Mouse (Mus musculus) left cerebral cortex, adult 9 months (tissue): ENCODE data around the gene Spry1.

ENCODE experiments used
- DNase-seq, 2 experiments: peaks; one replicate each; pipeline ENCODE4 v3.0.0; 2022; ENCODE audit warnings: low spot score in 2 of 2

The Spry1 gene

DNA sequence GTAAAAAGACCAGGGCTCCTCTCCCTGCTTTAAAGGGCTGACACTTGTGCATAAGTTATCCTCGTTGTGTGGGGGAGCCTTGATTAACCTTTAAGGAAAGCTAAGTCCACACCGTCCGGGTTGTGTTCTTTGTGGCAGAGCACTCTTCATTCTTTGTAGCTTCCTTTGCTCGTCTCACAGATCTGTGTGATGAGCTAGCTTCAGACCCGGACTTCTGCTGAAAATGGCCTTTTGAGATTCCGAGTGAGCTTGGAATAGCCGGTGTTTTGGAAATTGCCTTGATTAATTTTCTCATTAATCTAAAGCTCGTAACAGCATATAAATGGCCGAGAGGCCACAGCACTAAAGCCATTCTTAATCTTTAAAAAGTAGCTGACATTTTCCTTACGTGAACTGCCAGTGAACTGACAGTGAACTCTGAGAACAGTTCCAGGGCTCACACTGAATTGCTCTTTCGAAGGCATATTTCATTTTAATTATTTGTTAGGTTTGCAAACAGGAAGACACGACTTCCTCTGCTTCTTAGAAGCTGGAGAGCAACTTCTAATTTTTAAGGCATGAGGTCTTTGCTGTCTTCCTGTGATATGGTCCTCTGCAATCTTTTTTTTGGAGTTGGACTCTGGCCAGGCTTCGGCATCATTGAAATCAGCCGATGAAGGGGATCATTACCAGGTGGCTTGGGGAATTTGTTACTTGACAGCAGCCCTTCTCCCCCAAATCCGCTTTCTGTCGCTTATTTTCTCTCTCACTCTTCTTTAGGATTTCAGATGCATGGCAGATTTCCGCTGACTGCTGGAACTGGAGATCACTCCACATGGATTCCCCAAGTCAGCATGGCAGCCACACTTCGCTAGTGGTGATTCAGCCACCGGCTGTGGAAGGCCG, 2.3 kb downstream of the Spry1 start:
- no peak for DNase-seq

DNA sequence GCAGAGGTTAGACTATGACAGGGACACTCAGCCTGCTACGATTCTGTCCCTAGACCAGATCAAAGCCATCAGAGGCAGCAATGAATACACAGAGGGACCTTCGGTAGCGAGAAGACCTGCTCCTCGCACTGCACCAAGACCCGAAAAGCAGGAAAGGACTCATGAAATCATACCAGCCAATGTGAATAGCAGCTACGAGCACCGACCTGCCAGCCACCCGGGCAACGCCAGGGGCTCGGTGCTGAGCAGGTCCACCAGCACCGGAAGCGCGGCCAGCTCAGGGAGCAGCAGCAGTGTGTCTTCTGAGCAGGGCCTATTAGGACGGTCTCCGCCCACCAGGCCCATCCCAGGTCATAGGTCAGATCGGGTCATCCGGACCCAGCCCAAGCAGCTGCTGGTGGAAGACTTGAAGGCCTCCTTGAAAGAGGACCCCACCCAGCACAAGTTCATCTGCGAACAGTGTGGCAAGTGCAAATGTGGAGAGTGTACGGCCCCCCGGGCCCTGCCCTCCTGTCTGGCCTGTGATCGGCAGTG, 3.0 kb downstream of the Spry1 start:
- no peak for DNase-seq

DNA sequence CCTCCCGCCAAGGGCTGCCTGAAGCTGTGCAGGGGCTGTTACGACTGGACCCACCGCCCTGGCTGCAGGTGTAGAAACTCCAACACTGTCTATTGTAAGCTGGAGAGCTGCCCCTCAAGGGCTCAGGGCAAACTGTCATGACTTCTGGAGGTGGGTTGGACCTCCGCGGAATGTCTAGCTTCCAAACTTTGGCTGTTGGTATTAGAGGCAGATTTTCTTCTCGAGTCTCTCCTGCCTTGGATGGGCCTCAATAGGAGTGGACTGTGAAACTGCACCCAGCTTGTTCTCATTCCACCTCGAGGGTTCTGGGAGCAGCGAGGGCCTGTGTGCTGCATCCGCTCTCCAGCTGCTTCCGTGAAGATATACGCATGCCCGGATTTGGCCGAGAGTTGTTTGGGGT, 3.7 kb downstream of the Spry1 start:
- no peak for DNase-seq

DNA sequence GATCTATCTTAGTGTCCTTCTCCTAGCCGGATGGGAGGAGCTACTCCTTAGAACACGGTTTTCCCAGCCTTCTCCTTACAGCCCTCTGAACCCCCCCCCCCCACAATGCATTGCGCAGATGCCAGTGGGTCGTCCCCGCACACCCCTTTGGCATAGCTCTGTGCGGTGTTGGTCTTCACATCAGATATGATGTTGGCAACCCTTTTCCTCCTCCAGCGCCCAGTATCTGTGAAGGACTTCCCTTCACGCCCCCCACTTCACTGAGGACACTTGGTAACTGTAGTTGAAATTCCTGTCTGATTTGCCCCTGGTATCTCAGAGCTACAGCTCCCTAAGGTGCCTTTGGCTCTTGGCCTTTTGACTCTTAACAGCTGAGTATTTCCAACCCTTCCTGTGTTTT, 4.2 kb downstream of the Spry1 start:
- DNase-seq: no peak

DNA sequence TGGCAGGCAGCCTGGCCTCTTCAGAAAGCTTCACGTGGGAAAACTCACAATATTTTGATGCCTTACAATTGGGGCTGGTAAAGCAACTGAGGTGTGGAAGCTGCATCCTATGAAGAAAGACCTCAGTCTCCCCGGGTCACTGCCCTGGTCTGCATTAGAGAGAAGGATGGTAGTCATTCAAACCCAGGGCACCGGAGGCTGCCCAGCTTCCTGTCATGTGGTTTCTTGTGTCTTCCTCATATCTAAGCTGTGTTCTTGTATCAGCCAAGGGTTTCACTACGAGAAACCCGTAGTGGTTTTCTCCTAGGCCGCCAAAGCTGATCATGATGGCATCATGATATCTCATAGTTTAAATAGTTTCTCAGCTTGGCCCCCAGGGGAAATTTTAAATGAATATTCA, 5.3 kb downstream of the Spry1 start:
- DNase-seq: no peak

DNA sequence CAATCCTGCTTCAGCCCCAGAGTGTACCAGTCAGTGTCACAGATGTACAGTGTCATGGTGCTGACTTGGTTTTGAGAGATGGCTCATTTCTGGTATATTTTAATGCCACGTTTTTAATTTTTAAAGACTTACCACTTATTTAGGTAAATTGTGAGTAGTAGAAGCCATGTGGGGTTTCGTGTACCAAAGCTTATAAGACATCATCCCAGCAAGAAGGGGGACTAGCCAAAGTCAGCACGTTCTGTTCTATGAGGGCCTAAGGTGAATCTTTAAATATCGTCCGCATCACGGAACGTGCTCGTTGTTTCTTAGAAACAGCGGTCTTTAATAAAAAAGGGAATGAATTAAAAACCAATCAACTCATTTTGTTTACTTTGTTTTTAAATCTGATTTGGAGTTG, 6.5 kb downstream of the Spry1 start:
- DNase-seq: no peak

DNA sequence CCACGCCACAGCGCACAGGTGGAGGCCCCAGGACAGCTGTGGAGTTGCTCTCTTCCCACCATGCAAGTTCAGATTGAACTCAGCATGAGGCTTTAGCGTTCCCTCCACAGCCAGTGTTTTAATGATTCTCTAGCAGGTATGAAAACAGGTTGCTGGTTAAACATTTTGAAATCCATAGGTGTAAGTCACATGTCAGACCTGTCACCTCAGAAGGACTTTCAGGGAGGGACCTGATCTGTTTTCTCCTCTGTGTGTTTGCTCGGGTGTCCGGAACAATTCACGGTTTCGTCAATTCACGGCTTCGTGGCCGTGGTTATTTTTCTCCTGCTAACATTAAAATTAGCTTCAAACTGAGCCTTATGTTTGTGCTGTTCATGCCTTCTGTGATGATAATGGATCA, 7.5 kb downstream of the Spry1 start:
- DNase-seq: no peak

DNA sequence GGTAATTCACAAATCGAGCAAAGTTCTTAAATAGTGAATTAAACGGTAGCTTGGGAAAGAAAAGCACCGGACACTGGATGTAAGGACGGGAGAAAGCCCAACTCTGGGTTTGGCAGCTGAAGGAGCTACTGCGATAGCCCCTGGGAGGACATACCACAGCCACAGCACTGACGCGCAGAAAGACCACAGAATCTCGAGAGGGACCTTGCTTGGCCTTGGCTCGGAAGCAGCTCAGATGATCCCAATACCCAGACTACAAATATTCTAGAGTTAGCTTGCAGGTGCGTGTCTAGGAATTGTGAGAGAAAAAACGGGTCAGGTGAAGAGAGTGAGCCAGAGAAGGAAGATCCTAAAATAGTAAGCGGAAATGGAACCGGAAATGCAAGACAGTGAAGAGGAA, 8.5 kb downstream of the Spry1 start:
- DNase-seq: no peak

DNA sequence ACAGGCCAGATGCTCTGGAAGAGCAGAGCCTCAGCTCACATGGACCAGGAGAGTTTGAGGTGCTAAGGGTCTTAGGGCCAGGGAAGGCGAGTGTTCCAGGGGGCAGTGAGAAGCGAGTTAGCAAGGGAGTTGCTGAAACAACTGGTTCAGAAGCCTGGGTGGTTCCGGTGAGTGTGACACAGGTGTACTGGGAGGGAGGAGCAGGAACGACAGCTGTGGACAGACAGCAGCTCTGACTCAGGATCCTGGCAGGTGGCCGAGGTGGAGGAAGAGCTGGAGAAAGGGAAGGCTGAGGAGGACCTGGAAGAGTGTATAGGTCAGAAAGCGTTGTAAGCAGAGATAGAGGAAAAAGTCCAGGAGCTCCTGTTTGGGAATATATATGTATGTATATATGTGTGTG, 9.5 kb downstream of the Spry1 start:
- DNase-seq: no peak

DNA sequence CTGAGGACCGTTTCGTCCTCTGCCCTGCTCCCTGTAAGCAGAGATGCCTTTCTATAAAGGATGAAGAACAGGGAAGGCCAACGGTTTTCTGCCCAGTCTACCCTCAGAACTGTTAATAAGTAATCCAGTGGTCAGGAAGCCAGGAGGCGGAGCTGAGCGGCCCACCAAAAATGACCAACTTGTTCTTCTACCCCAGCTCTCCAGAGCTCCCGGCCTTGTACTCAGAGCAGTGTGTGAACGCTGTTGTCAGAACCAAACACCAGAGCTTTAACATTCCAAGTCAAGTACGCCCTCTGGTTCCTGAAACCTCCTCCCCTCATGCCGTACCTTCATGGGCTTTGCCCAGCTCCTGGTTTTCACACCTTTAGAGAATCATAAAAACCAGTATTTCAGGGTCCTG, 12.8 kb downstream of the Spry1 start:
- no peak for DNase-seq

DNA sequence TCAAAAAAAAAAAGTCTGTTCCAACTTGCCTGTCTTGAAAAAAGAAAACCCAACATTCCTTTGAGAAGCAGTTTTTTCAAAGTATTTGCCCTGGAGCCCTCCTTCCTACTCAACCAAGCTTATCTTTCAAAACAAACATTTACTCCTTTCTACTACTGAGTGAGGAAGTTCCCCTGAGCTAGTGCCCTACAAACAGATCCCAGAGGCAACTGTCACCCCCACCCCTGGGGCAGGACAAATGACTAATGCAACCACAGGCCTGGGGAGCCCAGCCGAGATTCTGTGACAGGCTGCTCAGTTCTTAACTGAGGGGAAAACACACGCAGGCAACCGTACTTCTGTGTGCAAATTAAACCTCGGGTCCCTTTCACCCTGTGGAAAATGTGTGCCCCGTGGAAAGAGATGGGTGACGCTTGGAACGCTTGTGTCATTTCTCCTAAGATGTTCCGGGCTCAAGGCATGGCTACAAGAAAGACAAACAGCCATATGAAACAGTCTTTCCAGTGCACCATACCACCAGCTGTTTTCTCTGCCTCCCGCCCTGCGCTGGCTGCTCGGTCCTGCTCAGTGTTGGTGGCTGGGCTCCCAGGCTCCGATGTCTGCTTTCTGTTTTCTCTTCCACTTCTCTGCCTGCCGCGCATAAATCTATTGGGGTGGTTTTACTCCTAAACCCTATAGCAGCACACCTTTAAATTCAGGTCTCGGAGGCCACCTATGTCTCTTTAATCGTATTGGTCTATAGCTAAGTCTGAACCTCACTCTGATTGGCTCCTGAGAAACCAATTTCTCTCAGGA, 14.4 kb downstream of the Spry1 start:
- no peak for DNase-seq

DNA sequence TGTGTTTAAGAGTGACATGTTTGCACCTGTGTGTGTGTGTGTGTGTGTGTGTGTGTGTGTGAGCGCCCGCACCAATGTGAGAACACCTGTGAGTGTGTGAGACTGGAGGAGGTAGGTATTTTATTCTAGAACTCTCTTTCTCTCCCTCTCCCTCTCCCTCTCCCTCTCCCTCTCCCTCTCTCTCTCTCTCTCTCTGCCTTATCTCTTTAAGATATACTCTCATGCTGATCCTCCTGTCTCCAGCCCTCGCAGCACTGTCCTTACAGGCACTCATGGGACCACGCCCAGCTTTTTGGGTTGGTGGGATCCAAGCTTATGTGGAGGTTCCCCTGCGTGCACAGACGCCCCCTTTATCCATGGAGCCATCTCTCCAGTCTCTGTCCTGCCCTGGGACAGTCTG, 15.0 kb downstream of the Spry1 start:
- no peak for DNase-seq

DNA sequence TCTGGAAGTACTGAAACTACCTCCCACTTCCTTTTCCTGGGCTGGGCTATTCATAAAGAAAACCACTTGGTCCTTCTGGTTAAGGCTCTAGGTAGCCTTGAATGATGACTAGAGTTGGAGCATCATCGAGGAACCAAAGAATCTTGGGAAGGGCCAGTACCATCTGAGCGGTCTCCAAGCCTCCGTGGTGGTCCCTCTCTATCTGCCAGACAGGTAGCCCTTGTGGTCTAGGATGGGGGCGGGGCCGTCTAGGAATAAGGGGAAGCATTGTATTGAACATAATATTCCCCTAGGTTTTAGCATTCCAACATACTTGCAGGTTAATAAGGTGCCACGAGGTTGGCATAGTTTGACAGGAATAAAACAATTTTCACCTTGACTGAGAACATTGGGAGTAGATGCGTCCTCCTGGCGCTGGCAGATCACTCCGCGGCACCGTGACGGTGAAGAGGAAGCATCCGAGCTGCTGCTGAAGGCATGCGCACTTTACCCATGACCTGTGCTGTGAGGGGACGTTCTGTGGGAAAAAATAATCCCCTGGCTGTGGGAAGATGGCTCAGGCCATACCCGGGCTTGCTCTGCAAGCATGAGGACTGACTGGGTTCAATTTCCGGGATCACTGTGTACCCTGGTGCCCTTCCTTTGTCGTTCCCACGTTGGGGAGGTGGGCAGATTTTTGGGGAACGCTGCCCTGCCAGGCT, 16.3 kb downstream of the Spry1 start:
- peak; percentile 15 to 46 for DNase-seq

DNA sequence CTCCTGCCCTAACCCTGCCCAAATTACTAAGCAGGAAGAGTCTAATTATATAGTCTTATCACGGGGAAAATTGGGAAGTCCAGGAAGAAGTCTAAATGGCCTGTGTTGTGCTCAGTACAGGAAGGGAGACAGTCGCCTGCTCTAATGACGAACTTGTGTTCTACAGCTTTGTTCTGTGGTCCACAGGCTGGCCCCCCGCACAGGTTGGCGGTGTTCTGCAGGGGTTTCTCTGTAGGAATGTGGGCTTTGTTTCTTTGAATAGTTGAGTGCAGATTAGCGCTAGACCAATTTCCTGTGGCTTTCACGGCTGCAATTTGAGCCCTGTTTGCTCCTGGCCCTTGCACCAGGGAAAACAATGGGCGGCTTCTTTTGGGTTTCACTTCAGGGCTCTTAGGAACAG, 17.3 kb downstream of the Spry1 start:
- DNase-seq: no peak

DNA sequence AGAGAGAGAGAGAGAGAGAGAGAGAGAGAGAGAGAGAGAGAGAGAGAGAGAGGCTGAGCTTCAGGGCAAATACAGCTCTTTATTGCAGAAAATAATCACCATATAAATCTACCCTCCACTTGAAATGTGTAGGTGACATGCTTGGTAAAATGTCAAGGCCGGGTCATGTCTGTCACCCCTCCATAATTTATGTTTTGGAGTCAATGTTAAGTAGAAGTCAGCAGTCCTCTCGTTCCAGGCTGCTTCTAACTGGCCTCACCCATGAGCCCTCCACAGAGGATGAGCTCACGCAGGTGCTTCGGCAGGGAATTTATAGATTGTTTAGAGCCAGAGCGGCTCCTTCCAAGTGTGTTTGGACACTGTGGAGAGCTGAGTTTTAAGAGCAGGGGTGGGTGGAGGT, 18.4 kb downstream of the Spry1 start:
- DNase-seq: no peak

DNA sequence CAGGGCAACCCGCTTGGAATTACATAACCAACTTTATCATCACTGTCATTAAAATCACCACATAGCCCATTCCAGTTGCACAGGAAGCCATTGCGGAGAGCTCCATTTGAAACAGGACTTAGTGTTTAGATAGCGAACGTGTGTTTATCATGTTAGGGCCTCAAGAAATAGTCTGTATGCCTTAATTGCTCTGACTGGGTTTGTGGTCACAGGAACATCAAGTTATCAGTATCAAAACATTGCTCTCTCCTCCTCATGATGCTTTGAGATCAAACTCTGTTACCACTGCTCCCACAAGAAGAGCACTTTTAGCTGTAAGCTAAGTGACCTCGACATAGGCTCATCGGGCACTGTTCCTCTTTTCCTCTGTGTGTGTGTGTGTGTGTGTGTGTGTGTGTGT, 19.9 kb downstream of the Spry1 start:
- DNase-seq: no peak

DNA sequence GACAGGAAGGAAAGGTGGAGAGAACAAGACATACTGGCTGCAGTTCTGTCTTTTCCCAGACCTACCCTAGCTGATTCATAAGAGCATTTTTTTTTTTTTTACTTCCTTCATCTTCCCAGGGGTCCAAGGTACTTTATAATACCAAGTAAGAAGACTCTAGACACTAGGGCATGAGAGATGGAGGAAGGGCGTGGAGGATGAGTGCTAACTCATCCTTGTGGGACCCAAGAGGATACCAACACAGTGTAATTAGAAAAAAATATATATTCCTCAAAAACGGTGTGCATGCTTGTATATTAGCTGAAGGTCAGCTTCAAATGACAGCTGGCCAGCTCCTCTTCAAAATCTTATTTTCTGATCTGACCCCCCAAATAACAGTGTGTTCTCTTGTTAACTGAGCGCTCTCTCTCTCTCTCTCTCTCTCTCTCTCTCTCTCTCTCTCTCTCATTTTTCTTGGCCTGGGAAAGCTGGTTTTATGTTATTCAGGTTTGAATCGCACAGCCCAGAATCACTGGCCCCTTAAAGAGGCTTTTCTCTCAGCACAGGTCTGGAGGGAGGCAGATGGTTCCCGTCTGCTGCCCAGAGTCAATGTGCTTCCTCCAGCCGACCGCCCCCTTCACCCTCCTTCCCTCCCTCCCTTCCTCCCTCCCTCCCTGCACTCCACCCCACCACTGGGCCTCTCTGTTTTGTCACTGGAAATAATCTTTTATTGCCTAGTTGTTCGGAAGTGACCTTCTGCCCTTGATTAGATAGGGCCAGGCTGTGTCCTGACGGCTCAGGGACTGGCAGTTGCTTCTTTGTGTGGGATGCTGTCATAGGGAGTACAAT, 26.8 kb downstream of the Spry1 start:
- DNase-seq: no peak

DNA sequence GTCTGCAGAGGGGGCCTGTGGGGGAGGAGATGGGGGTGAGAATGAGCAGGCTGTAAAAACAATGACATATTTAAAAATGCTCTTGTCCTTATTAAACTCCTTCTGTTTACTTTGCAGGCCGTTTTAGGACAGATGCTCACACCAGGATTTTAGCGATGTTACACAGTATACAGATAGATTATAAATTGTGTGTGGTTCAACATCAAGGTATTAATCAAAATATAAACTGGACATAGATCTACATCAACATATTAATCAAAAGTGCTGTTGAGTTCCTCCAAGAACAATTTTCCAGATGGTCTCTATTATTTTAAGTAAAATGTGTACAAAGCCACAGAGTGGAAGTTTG, 27.3 kb downstream of the Spry1 start:
- DNase-seq: no peak

DNA sequence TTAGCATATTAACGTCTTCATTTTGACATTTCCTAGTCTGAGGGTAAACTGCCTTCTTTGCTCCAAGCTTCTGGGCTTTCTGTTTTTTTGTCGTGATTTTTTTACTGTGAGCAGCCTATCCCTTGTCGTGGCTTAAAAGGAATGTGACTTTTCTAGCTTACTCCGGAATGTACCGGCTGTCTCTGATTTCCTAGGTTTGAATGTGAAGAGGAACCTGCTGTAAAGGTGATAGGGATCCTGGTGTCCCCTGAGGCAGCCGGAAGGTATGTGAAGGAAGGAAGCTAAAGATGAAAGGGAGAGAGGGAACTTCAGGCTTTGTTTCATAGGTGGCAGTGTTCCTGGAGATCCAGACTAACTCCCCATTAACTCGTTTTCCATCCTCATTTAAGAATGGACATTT, 28.0 kb downstream of the Spry1 start:
- no peak for DNase-seq

DNA sequence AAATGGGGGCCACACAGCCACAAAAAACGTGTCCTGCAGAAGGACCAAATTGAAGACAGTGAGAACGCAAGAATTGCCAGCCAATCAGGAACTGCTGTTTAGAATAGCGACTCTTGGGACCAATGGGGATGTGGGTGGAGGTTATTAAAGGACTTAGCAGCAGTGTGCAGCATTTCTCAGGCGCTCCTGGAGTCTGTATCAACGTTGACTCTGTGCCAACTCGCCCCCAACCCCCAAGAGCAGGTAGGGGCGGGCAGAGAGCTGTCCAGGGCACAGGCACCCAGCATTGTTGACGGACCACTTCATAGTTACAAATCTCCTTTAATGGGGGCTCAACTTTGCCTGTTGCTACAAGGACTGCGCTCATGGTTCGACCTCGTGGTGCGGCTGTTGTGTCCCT, 28.9 kb downstream of the Spry1 start:
- no peak for DNase-seq

DNA sequence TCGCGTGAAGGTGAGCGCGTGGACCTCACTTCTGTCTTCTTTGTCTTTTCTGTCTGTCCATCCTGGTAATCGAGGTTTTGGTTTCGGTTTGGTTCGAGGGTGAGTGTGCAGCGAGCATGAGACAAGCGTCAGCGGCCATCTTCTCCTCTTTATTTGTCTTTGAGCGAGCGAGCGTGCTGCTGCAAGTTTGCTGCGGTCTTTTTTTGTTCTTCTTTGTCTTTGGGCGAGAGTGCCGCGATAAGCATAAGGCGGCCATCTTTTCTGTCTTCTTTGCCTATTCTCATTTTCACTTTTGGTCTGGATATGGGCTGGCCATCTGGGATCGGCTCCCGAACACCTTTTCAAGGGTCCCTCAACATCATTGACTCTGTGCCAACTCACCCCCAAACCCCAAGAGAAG, 29.4 kb downstream of the Spry1 start:
- DNase-seq: no peak
